Mouse (Mus musculus): ENCODE measurements around the gene Aldh16a1.

DNA sequence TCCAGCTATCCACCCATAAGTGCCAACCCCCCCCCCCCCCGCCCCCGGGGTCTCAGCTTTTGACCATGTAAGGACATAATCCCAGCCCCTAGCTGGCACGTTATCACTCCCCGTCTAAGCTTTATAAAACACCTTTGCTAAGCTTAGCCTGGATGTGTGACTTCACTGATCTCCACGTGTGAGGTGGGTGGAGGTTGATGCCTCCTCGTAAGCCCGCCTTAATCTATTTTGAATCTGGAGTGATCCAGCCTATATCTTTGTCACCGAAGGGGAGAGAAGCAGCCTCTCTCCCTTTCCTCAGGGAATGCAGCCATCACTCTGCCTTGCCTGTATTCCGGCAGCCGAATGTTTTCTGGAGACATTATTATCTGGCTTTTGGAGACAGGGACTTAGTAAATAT, 48.3 kb upstream of the Aldh16a1 start:
- TF ChIP-seq CTCF (IDR thresholded peaks at IDR 0.05; ENCODE audit: low read depth, low read length) (no peak), TAL1 (conservative IDR thresholded peaks at IDR 0.05; ENCODE audit: low read depth, low read length) (no peak), POLR2AphosphoS5 (IDR thresholded peaks at IDR 0.05; ENCODE audit: insufficient replicate concordance, low read depth, low read length) (no peak), GATA1 (IDR thresholded peaks at IDR 0.05; ENCODE audit: borderline replicate concordance, low read length) (no peak), GATA2 (IDR thresholded peaks at IDR 0.05; ENCODE audit: borderline replicate concordance, low read depth, low read length) (no peak)
